Mouse (Mus musculus) macrophage (primary cell): ENCODE data around the gene Apoh. TPM values are rescaled to one million over a fixed set of nuclear protein-coding genes. Genes with fewer than 3 reads are reported as not detected.
A peak's percentile ranks its signal among the peaks of the same experiment; 100 is the strongest.

Source experiments
- H3K27ac ChIP-seq: fragments of 350-480 bp; formaldehyde crosslinking; 2 replicates; pipeline ENCODE4 v1.9.0; 2021
- H3K36me3 ChIP-seq: fragments of 350-480 bp; formaldehyde crosslinking; 2 replicates; pipeline ENCODE4 v1.9.0; 2021; ENCODE audit errors: inconsistent target
- H3K4me3 ChIP-seq: fragments of 350-480 bp; formaldehyde crosslinking; 2 replicates; pipeline ENCODE4 v1.9.0; 2021; ENCODE audit errors: inconsistent target
- H3K79me2 ChIP-seq: fragments of 350-480 bp; formaldehyde crosslinking; 2 replicates; pipeline ENCODE4 v1.9.0; 2021; ENCODE audit errors: inconsistent target
- WGBS: methylation state at CpG from one replicate; pipeline ENCODE4 v1.1.7; 2026; ENCODE audit warnings: inconsistent platforms; ENCODE audit not compliant: missing documents; 5-methylcytosine and 5-hydroxymethylcytosine counted together
- polyA plus RNA-seq: library from polyadenylated mRNA; stranded (reverse); fragments of 250-400 nt; gene quantifications from 3 replicates; pipeline ENCODE4 v1.2.4, GENCODE M21; 2018; ENCODE audit warnings: inconsistent platforms
- total RNA-seq, 78 experiments: library from RNA; depleted of rRNA; stranded (reverse); fragments of 250-400 nt; gene quantifications; 1 replicate in 9 of 78; 2 replicates in 24 of 78; 3 replicates in 43 of 78; 4 replicates in 2 of 78; pipeline ENCODE4 v1.2.4; 2018; ENCODE audit warnings: inconsistent platforms in 56 of 78

Gene Apoh
- not detected for total RNA-seq (2018; cell fraction: chromatin; rRNA removed)
- not detected for total RNA-seq (2018; cell fraction: cytosol; rRNA removed)
- not detected for total RNA-seq (2018; cell fraction: nucleus; rRNA removed)
- not detected in 3 replicates for polyA plus RNA-seq

- 1% methylated on average over 73 of the region's 75 CpGs for WGBS
Observed at GRCm38 (mm10) chr11:108342781-108343768, at the start of gene Apoh. Gene Apoh (plus strand): TSS chr11:108343354.

GRCm38 (mm10) chr11:108293843-108294242, 49.3 kb upstream of the Apoh start:
- WGBS: 82% methylated on average over 3 of the region's 3 CpGs
- Histone ChIP-seq H3K36me3 (no peaks in the 10 kb centered on the region), H3K27ac (no peak overlapping the region), H3K4me3 (no peak overlapping the region), H3K79me2 (no peaks in the 10 kb centered on the region)

More at GRCm38 (mm10) chr11:108342781-108343768, at the start of gene Apoh:
- Histone ChIP-seq H3K27ac (no peak within 1 kb of the TSS), H3K36me3 (no peaks in the 10 kb centered on the region), H3K79me2 (no peaks in the 10 kb centered on the region), H3K4me3 (peak within 1 kb of the TSS; percentile 38)

- Histone ChIP-seq H3K79me2 (no peaks in the 10 kb centered on the region), H3K4me3 (no peak overlapping the region), H3K27ac (no peak overlapping the region), H3K36me3 (no peaks in the 10 kb centered on the region)
- 92% methylated on average over 12 of the region's 12 CpGs for WGBS
Observed at GRCm38 (mm10) chr11:108294305-108294813, 48.8 kb upstream of the Apoh start.

- Histone ChIP-seq H3K4me3 (no peak overlapping the region), H3K27ac (no peak overlapping the region), H3K79me2 (no peaks in the 10 kb centered on the region), H3K36me3 (no peaks in the 10 kb centered on the region)
Observed at GRCm38 (mm10) chr11:108295373-108295772, 47.8 kb upstream of the Apoh start.

GRCm38 (mm10) chr11:108297956-108298355, 45.2 kb upstream of the Apoh start:
- H3K27ac ChIP-seq: no peak overlapping the region
- 98% methylated on average over 8 of the region's 8 CpGs for WGBS
- H3K4me3 ChIP-seq: no peak overlapping the region
- no peaks in the 10 kb centered on the region for H3K36me3 ChIP-seq
- no peaks in the 10 kb centered on the region for H3K79me2 ChIP-seq

GRCm38 (mm10) chr11:108299913-108300312, 43.2 kb upstream of the Apoh start:
- H3K27ac ChIP-seq: no peak overlapping the region
- no peak overlapping the region for H3K4me3 ChIP-seq
- 96% methylated on average over 10 of the region's 10 CpGs for WGBS
- no peaks in the 10 kb centered on the region for H3K79me2 ChIP-seq
- no peaks in the 10 kb centered on the region for H3K36me3 ChIP-seq

- Histone ChIP-seq H3K36me3 (no peaks in the 10 kb centered on the region), H3K79me2 (no peaks in the 10 kb centered on the region), H3K27ac (no peak overlapping the region), H3K4me3 (no peak overlapping the region)
- 100% methylated on average over 1 of the region's 1 CpGs for WGBS
Observed at GRCm38 (mm10) chr11:108300443-108300842, 42.7 kb upstream of the Apoh start.

- WGBS: 94% methylated on average over 6 of the region's 6 CpGs
- Histone ChIP-seq H3K79me2 (no peaks in the 10 kb centered on the region), H3K36me3 (no peaks in the 10 kb centered on the region), H3K4me3 (no peak overlapping the region), H3K27ac (no peak overlapping the region)
Observed at GRCm38 (mm10) chr11:108301036-108301435, 42.1 kb upstream of the Apoh start.

GRCm38 (mm10) chr11:108301796-108302490, 41.2 kb upstream of the Apoh start:
- Histone ChIP-seq H3K27ac (no peak overlapping the region), H3K36me3 (no peaks in the 10 kb centered on the region), H3K79me2 (no peaks in the 10 kb centered on the region), H3K4me3 (no peak overlapping the region)
- WGBS: 94% methylated on average over 9 of the region's 10 CpGs

GRCm38 (mm10) chr11:108303787-108304186, 39.4 kb upstream of the Apoh start:
- no peak overlapping the region for H3K27ac ChIP-seq
- H3K79me2 ChIP-seq: no peaks in the 10 kb centered on the region
- no peaks in the 10 kb centered on the region for H3K36me3 ChIP-seq
- H3K4me3 ChIP-seq: no peak overlapping the region
- 84% methylated on average over 4 of the region's 4 CpGs for WGBS

- Histone ChIP-seq H3K4me3 (no peak overlapping the region), H3K27ac (no peak overlapping the region), H3K36me3 (no peaks in the 10 kb centered on the region), H3K79me2 (no peaks in the 10 kb centered on the region)
- 80% methylated on average over 7 of the region's 7 CpGs for WGBS
Observed at GRCm38 (mm10) chr11:108307258-108307657, 35.9 kb upstream of the Apoh start.

GRCm38 (mm10) chr11:108308253-108308652, 34.9 kb upstream of the Apoh start:
- H3K4me3 ChIP-seq: no peak overlapping the region
- no peaks in the 10 kb centered on the region for H3K79me2 ChIP-seq
- WGBS: 96% methylated on average over 5 of the region's 5 CpGs
- H3K27ac ChIP-seq: no peak overlapping the region
- H3K36me3 ChIP-seq: no peaks in the 10 kb centered on the region

GRCm38 (mm10) chr11:108309791-108310190, 33.4 kb upstream of the Apoh start:
- 89% methylated on average over 5 of the region's 5 CpGs for WGBS
- H3K36me3 ChIP-seq: no peaks in the 10 kb centered on the region
- no peak overlapping the region for H3K4me3 ChIP-seq

GRCm38 (mm10) chr11:108311912-108312311, 31.2 kb upstream of the Apoh start:
- H3K4me3 ChIP-seq: no peak overlapping the region
- 9% methylated on average over 2 of the region's 2 CpGs for WGBS

More at GRCm38 (mm10) chr11:108309791-108310190, 33.4 kb upstream of the Apoh start:
- H3K79me2 ChIP-seq: no peaks in the 10 kb centered on the region
- H3K27ac ChIP-seq: no peak overlapping the region

More at GRCm38 (mm10) chr11:108311912-108312311, 31.2 kb upstream of the Apoh start:
- H3K36me3 ChIP-seq: no peaks in the 10 kb centered on the region
- no peaks in the 10 kb centered on the region for H3K79me2 ChIP-seq
- H3K27ac ChIP-seq: no peak overlapping the region
